Mouse (Mus musculus) urinary bladder, postnatal 4 days (tissue): Measurements from ENCODE around the gene Apopt1.
A peak's percentile ranks its signal among the peaks of the same experiment; 100 is the strongest.
"Not testable (repeated sequence)": the region's sequence is repeated elsewhere in the genome, so short reads cannot be mapped to it uniquely, and the experiment has no call there.

Experiments used
- DNase-seq, 2 experiments: peaks; one replicate each; pipeline ENCODE4 v3.0.0; 2021 to 2022; ENCODE audit warnings: low spot score in 2 of 2

Apopt1 gene

DNA sequence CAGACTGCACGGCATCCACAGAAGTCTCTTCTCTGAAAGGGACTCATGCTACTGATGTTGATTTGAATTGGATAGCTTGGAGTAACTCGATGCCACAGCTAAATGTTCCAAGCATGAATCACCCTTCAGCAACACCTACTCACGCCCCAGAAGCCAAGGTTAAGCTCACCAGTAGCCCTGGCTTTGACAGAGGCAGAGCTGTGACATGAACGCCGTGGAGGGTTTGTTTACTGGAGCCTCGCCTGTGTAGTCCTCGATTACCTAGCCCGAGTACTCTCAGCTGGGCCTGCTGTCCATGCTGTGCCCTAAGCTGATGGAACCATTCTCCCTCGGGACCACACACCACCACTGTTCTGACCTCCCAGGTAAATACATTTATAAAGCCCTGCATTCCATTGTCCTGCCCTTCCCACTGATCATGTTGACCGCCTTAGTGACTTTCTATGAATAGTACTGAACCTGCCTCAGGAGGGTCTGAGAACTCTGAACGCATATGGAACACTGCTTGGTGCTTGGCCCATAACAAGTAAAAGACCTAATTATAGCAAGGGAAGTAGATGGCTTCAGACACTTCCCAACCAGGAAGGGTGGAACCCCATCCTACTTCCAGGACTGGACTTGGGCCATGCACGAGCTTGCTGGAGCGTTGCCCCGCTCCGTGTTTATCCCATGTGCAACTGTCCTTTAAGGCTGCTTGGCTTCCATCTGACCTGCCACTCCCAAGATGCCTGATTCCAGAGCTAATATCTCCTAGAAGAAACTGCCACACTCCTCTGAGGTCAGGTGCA is 7.7 kb upstream of the Apopt1 start:
- DNase-seq: peak in 1 of 2 experiments; percentile 67

DNA sequence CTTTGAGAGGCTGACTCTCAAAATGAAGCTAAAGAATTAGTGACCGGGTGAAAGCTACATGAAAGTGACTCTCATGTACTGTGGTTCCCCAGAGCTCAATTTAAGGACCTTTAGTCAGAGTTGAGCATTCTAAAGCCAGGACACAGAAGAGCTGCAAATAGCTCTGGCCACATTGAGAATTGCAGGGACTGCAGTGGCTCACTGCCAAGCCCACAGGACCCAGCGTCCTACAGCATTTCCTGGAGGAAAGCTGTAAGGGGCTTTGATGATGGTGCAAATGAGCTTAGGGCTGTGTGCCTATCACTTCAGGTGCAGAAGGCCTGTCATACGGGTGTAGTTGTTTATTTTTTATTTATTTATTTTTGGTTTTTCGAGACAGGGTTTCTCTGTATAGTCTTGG is 4.9 kb upstream of the Apopt1 start:
- DNase-seq: no peak

DNA sequence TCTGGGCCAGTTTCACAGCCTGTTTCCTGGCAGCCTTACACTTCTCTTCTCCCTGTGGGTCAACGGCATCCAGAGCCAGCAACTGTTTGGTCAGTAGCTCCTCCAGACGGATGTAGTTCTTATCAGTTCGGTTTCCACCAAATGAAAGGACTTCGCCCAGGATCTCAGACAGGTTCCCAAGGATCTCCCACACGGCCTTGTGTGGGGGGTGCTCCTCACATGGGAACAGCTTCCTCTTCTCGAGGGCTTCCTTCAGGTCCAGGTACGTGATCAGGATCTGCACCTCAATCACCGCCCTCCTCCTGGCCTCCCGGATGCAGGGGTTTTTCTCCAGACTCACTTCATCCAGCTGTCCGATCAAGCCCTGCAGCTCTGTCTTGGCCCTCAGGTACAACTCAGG is 3.0 kb upstream of the Apopt1 start:
- DNase-seq: no peak

DNA sequence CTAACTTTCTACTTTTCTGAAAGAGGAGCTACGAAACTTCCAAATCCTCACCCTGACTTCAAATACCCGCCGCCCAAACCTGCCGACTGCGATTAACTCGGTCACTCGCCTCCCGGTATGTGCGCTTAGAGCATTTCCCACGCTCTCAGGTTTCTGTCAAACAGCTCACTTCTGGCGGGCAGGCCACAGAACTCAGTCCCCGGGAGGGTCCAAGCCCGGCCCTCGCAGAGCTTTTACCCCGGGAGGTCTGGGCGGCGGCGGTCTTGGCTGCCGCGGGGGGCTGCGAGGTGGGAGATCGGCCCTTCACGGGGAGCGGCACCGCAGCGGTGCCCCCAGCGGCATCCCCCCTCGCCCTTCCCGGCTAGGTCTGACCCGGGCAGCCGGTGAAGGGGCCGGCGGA is 585 bp upstream of the Apopt1 start:
- DNase-seq: no peak

DNA sequence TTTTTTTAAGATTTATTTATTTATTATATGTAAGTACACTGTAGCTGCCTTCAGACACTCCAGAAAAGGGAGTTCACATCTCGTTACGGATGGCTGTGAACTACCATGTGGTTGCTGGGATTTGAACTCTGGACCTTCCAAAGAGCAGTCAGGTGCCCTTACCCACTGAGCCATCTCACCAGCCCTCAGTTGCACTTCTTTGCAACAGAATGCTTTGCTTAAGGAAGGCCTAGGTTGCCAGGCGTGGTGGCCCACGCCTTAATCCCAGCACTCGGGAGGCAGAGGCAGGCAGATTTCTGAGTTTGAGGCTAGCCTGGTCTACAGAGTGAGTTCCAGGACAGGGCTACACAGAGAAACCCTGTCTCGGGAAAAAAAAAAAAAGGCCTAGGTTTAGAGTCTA is 819 bp downstream of the Apopt1 start:
- not testable (repeated sequence) for DNase-seq

DNA sequence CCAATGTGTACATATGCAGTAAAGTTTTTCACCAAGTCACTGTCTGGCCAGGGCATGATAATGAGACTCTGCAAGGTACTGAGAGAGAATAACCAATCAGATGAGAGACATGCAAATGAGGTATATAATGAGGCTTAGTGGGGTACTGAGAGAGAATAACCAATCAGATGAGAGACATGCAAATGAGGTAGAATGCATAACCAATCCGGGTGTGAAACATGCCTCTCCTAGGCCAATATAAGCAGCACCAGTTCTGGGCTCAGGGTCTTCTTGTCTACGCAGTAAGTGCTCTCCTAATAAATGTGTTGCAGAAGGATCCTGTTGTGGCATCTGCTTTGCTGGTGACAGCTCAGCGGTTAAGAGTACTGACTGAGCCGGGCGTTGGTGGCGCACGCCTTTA is 3.4 kb downstream of the Apopt1 start:
- DNase-seq: no peak

DNA sequence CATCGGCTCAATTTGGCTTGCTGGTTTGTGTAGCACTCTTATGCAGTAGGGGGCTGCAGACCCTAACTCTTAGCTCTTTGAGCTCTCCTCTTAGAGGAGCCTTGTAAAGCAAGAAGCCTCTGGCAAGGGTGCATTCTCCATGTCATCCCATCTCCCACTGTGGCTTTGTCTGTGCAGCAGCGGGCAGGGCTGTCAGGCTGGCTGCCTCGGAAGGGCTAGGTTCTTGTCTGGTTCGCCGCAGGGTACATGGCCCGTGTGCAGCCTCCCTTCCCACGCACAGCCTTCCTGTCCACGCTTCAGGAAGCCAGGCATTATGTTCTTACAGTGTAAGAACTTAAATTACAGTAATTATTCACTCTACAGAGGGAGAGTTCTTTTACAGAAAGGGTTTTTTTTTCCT is 5.6 kb downstream of the Apopt1 start:
- no peak for DNase-seq

DNA sequence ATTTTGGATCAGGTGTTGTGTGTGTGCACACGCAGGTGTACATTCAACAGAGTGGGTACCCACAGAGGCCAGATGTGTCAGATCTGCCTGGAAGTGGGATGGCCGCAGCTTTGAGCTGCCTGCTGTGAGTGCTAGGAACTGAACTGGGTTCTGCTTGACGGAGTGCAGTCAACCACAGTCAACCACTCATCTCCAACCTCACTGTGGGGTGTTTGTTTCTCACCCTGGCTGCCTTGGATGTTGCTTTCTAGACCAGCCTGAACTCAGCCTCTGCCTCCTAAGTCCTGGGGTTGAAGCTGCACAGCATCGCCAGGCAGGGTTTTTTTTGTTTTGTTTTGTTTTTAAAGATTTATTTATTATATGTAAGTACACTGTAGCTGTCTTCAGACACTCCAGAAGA is 7.2 kb downstream of the Apopt1 start:
- no peak for DNase-seq

DNA sequence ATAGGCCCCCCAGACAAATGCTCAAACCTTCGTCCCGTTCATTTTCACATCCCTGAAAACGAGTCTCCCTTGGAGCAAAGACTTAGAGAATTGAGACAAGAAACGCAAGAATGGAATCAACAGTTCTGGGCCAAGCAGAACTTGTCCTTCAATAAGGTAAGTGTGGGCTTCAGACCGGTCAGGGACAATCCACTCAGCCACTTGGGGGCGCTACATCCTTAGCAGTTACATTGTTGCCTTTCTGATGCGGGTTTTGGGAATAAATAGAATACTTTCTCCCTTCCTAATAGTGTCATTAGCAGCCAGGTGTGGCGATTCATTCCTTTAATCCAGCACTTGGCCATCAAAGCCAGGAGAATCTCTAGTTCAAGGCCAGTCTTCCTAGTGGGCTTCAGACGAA is 9.6 kb downstream of the Apopt1 start:
- DNase-seq: peak in 1 of 2 experiments; percentile 67

DNA sequence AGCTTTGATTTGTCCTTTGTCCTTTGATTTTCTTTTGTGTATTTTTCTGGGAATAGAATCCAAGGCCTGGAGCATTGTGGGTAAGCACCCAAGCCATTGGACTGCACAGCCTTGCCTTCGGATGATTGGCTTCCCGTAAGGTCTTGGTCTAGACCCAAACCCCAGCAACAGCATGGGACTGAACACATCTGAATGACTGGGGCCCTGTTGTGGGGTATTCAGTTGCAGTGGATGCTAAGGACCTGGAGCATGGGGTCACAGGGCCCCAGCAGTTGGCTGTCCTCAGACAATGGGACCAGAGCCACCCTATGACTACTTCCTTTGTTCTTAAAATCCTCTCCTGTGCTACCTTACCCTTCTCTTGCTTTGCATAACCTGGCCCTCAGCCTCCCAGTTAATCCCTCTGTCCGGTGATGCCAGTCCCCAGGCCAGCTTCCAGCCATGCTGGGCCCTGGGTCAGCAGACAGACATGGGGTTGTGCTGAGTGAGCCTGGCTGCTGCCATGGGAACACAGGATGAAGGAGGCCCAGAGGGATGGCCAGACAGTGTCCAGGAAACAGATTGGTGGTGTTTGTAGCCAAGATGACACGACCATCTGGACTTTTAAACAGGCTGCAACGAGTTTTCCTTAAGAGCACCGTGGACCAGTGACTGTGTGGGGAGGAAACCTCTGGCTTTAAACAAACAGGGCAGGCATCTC is 11.7 kb downstream of the Apopt1 start:
- DNase-seq: no peak

DNA sequence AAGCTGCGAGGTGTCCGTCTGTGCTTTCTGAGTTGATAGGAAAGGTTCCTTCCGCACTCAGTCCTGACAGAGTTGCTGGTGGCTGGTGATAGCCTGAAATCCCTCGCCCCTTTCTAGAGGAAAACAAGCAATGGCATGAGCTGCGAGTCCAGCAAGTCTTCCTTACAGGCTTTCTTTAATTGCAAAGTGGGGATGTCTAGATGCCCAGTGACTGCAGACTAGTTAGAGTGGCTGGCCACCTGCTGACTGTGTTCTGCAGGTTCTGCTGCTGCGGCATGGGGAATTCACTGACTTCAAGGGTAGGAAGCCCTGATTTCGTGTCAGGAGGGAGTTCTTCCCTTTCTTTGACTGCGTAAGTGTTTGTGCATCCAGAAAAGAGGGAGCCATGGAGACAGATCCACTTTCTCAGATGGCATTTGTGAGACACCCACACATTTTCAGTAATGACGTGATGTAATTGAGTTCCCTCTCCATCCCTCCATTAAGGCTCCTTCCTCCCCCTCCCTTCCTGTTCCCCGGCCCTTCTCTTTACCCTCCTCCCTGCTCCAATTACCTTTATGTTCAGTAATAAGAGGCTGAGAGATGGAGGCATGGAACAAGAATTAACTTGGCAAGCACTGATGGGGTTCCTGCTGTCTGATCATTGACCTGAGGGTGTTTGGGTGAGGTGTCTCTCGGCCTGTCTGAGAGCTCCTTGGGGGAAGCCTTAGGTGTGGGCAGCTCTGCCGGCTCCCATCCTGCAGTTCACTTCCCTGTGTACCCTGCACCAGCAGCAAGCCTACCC is 12.5 kb downstream of the Apopt1 start:
- no peak for DNase-seq

DNA sequence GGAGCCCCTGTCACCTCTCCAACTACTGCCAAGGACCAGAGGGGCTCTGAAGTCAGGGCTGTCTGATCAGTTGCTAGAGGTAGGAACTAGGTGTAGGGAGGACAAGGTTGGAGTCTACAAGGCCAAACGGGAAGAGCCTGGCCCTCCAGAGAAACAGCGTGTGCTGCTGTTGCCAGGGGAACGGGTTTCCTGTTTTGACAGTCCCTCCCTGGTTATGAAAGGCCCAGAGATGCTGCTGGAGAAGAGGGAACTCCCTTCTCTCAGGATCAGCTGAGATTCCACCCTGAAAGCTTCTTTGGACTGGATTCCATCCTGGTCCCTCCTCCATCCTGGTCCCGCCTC is 13.0 kb downstream of the Apopt1 start:
- no peak for DNase-seq

DNA sequence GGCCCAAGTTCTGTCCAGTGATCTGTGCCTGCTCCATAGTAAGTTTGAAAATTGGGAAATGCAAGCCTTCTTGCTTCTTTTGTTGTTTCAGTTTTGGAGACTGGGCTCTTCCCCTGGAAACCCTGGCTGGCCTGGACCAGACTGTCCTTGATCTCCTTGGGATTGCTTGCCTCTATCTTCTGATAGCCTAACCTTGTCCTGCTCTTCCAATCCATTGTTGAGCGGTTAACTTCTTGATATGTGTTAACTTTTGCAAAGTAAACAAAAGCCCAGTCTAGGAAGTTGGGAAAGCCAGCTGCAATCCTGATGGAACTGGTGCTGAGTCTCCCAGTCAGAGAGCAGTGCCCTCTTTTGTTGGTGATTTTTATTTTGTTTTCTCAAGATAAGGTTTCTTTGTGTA is 14.9 kb downstream of the Apopt1 start:
- DNase-seq: no peak

DNA sequence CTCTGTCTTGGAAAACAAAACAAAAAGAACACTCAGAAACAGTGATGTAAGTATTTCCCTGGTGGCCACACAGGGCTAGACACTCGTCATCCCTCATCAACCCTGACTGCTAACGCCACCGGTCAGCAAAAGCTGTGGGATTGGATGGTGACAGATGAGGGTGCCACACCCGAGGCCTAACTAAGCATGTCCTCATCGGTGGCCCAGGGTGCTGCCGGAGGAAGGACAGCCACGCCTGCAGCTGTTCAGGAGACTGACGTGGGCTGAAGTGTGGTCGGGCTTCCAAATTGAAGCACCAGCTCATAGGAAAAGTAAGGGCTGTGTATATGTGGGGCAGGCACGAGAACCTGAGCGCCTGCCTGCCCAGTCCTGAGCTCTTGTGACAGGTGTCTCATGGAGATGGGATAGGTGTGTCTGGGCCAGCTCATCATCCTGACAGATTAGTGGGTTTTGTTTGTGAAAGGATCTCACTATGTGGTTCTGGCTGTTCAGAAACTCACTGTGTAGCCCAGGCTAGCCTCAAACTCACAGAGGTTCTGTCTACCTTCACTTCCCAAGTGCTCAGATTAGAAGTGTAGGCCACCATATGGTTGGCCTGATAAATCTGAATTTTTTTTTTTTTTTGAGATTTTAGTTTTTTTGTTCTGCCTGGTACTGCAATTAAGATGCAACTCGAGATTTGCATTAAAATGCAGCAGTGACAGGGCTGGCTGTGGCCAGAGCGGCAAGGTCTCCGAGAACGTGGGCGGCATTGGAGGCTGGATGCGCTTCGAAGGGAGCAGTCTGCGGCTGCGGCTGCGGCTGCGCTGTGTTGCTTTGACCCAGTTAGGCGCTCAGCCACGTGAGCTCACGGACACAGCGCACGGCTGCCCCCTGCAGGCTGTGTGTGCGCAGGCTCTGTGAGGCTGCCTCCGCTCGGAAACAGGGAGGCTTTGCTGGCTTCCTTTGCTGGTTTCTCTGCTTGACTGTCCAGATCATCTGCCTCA is 19.1 kb downstream of the Apopt1 start:
- DNase-seq: peak; percentile 79 to 87

DNA sequence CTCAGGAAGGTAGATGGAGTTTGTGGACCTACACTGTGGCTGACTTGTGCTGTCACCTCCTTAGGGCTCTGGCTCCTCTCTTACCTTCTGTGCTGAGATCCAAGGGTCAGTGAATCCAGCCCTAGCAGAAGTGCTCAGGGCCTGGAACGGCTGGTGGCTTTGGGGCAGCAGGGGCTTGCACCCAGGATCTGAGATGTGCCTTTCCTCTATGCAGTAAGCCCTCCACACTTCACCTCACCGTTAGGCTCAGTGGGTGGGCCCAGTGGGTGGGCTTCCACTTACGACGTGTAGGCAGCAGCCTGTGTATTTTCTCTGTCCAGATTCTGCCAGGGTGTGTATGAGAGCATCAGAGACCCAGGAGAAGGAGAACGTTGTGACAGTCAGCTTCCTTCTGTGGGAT is 19.9 kb downstream of the Apopt1 start:
- DNase-seq: no peak

DNA sequence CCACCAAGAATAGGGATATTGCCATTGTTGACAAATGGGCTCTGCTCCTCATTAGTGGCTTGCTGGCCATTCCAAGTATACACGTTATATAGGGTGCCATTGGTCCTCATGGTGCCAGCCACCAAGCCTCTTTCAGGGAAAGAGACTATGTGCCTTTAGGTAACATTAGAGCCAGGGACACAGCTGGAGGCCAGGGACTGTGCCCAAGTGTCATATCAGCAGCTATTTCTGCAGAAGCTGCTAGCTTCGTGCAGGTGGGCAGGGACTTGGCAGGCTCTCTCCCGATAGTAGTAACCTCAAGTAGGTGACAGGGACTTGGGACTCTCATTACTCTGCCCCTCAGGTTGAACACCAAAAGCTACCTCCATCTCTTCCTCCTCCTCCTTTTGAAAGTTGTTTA is 21.9 kb downstream of the Apopt1 start:
- DNase-seq: no peak

DNA sequence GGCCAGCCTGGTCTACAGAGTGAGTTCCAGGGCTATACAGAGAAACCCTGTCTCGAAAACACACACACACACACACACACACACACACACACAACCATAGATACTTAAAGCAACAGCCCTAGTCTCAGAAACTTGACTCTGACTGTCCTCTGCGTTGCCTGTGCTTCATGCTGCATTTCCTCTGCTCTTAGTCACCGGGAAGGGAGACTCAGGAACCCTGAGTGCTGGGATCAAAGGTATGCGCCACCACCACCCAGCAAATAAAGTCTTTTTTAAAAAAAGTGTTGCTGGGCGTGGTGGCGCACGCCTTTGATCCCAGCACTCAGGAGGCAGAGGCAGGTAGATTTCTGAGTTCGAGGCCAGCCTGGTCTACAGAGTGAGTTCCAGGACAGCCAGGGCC is 23.6 kb downstream of the Apopt1 start:
- not testable (repeated sequence) for DNase-seq

DNA sequence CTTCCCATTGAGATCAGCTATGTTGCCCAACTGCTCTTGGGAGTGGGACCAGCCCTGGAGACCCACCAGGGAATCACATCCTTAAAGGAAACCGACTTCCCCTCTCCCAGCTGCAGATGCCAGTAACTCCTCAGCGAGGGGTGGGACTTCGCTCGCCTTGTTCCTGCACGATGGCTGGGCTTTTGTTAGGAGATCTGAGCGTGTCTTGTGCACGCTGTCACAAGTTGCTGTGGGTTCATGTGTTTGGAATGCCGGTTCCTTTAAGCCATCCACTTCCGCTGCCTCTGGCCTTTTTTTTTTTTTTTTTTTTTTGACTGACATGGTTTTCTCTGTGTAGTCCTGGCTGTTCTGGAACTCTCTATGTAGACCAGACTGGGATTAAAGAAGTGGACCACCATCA is 24.3 kb downstream of the Apopt1 start:
- no peak for DNase-seq

DNA sequence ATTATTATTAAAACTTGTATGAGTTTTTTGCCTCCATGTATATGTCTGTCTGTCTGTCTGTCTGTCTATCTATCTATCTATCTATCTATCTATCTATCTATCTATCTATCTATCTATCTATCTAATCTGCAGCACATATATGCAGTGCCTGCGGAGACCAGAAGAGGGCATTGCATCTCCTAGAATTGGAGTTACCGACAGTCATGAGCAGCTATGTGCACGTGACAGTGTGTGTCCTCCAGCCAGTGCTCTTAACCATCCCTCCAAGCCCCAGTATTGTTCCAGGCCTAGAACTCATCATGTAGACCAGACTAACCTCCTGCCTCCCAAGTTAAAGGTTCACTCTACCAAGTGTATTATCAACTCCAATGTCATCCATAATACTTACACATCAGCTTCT is 25.7 kb downstream of the Apopt1 start:
- DNase-seq: no peak

DNA sequence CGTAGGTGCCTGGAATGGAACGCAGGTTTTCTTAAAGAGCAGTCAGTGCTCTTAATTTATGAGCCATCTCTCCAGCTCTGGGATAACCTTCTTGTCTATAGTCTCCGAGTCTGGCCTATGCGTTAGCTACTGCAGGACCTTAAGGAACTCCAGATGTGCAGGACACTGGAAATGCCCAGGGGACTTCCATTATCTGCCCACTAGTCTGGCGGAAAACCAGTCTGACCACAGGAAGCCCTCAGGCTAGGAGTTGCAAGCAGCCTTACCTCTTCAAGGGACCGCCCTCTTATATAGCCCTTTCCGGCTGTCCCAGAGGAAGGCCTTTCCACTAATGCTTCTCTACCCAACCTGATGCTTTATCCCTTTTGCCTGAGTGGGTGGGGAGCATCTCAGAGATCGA is 28.3 kb downstream of the Apopt1 start:
- no peak for DNase-seq

DNA sequence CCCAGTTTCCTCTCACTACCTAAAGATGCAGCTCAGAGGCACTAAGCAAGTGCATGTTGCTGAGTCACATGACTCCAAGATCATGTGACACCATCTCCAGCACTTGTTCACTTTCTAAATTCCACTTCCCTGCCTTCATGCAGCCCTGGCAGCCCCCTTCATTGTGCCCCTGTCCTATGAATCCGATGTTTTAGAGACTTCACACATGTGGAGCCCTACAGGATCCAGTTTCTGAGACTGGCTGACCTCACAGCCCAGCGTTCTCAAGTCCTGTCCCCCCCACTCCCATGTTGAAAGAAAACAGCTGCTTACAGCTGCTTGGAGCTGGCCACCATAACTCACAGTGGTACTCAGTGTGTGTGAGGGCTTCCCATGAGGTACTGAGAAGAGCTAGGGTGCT is 30.4 kb downstream of the Apopt1 start:
- DNase-seq: peak in 1 of 2 experiments; percentile 52

DNA sequence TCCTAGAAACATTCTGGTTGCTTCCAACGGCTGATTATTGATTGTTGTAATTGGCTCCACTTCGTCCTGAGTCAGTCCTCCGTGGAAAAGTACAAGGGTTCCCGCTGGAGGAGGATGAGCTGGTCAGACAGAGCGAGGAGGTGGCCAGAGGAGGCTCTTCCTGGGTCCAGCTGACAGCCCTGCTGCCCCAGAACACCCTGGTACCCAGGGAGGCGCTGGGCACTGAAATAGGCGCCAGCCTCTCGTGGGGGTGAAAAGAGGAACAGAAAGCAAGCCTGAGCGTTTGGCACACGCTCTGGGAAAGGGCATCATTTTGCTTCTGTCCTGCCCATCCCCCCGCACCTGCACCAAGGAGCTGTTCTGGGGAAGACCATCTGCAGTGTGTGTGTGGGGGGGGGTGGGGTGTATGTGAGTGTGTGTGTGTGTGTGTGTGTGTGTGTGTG is 30.9 kb downstream of the Apopt1 start:
- no peak for DNase-seq
